Mouse (Mus musculus): Measurements from ENCODE around the gene Cyp4f14. TPM values are rescaled to one million over a fixed set of nuclear protein-coding genes. Genes with fewer than 3 reads are reported as not detected.

Cyp4f14 gene
- 0.09 TPM in 1 of 2 replicates, not detected in the other for polyA plus RNA-seq (2014; fragmentation: Nextera tagmentation; extraction: Ambion mirVana)

GRCm38 (mm10) chr17:32917131-32917530, at the start of gene Cyp4f14:
Gene Cyp4f14, minus strand, starts transcription at chr17:32917342.
- H3K4me2 ChIP-seq (ENCODE audit: low read depth, severe bottlenecking): no peak within 1 kb of the TSS
- H3K9ac ChIP-seq (ENCODE audit: low read length): no peak within 1 kb of the TSS
- no peak within 1 kb of the TSS for H3K27ac ChIP-seq (replicated peaks; ENCODE audit: low read depth, low read length)
- H3K27me3 ChIP-seq (ENCODE audit: control insufficient read depth, insufficient read depth, low read length): no peaks in the 10 kb centered on the region
- ATAC-seq (ENCODE audit: insufficient number of reproducible peaks, low FRiP score, low TSS enrichment, low read depth) (no peak), DNase-seq (ENCODE audit: low spot score) (no peak)
- WGBS: 75% methylated on average over 2 of the region's 2 CpGs
- H3K36me3 ChIP-seq (ENCODE audit: control insufficient read depth, insufficient read depth, low read length): no peaks in the 10 kb centered on the region
- H3K4me3 ChIP-seq (ENCODE audit: low read depth, low read length): no peak within 1 kb of the TSS
- no peaks in the 10 kb centered on the region for H3K9me3 ChIP-seq (ENCODE audit: control insufficient read depth, low read length)
- H3K4me1 ChIP-seq (ENCODE audit: control insufficient read depth, insufficient read depth, low read length): no peaks in the 10 kb centered on the region

- Histone ChIP-seq H3K4me3 (ENCODE audit: low read depth, low read length) (peak within 1 kb of the TSS; percentile 82), H3K9ac (ENCODE audit: low read length) (peak within 1 kb of the TSS; percentile 79), H3K9me3 (ENCODE audit: control insufficient read depth, low read length) (no peaks in the 10 kb centered on the region), H3K36me3 (ENCODE audit: control insufficient read depth, insufficient read depth, low read length) (no peaks in the 10 kb centered on the region), H3K27me3 (ENCODE audit: control insufficient read depth, insufficient read depth, low read length) (no peaks in the 10 kb centered on the region), H3K27ac (replicated peaks; ENCODE audit: low read depth, low read length) (peak within 1 kb of the TSS; percentile 76), H3K4me2 (ENCODE audit: low read depth, severe bottlenecking) (peak within 1 kb of the TSS; percentile 75), H3K4me1 (ENCODE audit: control insufficient read depth, insufficient read depth, low read length) (peaks cover 11% of the 10 kb centered on the region)
- WGBS: under 1% methylated on average over 33 of the region's 33 CpGs
- ATAC-seq (ENCODE audit: insufficient number of reproducible peaks, low FRiP score, low TSS enrichment, low read depth): peak; percentile 98
- DNase-seq (ENCODE audit: low spot score): peak; percentile 95
These were observed 48.6 kb upstream of the Cyp4f14 start, which contains the start of gene Zfp472 for GRCm38 (mm10) chr17:32965623-32966290. Gene Zfp472, plus strand, starts transcription at chr17:32965814.

- H3K4me3 ChIP-seq (ENCODE audit: low read depth, low read length): peak overlapping the region; percentile 82
- H3K4me2 ChIP-seq (ENCODE audit: low read depth, severe bottlenecking): peak overlapping the region; percentile 75
- no peak overlapping the region for H3K27ac ChIP-seq (replicated peaks; ENCODE audit: low read depth, low read length)
- H3K9ac ChIP-seq (ENCODE audit: low read length): peak overlapping the region; percentile 70
- H3K27me3 ChIP-seq (ENCODE audit: control insufficient read depth, insufficient read depth, low read length): no peaks in the 10 kb centered on the region
- H3K36me3 ChIP-seq (ENCODE audit: control insufficient read depth, insufficient read depth, low read length): no peaks in the 10 kb centered on the region
- ATAC-seq (ENCODE audit: insufficient number of reproducible peaks, low FRiP score, low TSS enrichment, low read depth): peak; percentile 64; the same call in 1 of the 2 replicates
- H3K4me1 ChIP-seq (ENCODE audit: control insufficient read depth, insufficient read depth, low read length): peaks cover 11% of the 10 kb centered on the region
- no peaks in the 10 kb centered on the region for H3K9me3 ChIP-seq (ENCODE audit: control insufficient read depth, low read length)
- no peak for DNase-seq (ENCODE audit: low spot score)
- WGBS: 0% methylated on average over 14 of the region's 14 CpGs
These were observed 48.1 kb upstream of the Cyp4f14 start for GRCm38 (mm10) chr17:32965253-32965622.

GRCm38 (mm10) chr17:32951441-32951840, 34.3 kb upstream of the Cyp4f14 start:
- H3K4me3 ChIP-seq (ENCODE audit: low read depth, low read length): no peak overlapping the region
- no peak overlapping the region for H3K4me2 ChIP-seq (ENCODE audit: low read depth, severe bottlenecking)
- no peaks in the 10 kb centered on the region for H3K36me3 ChIP-seq (ENCODE audit: control insufficient read depth, insufficient read depth, low read length)
- H3K27me3 ChIP-seq (ENCODE audit: control insufficient read depth, insufficient read depth, low read length): no peaks in the 10 kb centered on the region
- WGBS: 22% methylated on average over 16 of the region's 16 CpGs
- DNase-seq (ENCODE audit: low spot score): peak; percentile 78
- no peaks in the 10 kb centered on the region for H3K4me1 ChIP-seq (ENCODE audit: control insufficient read depth, insufficient read depth, low read length)
- no peaks in the 10 kb centered on the region for H3K9me3 ChIP-seq (ENCODE audit: control insufficient read depth, low read length)
- H3K27ac ChIP-seq (replicated peaks; ENCODE audit: low read depth, low read length): no peak overlapping the region
- no peak for ATAC-seq (ENCODE audit: insufficient number of reproducible peaks, low FRiP score, low TSS enrichment, low read depth)
- H3K9ac ChIP-seq (ENCODE audit: low read length): no peak overlapping the region

- H3K27ac ChIP-seq (replicated peaks; ENCODE audit: low read depth, low read length): no peak overlapping the region
- no peaks in the 10 kb centered on the region for H3K36me3 ChIP-seq (ENCODE audit: control insufficient read depth, insufficient read depth, low read length)
- H3K9ac ChIP-seq (ENCODE audit: low read length): no peak overlapping the region
- 80% methylated on average over 11 of the region's 11 CpGs for WGBS
- ATAC-seq (ENCODE audit: insufficient number of reproducible peaks, low FRiP score, low TSS enrichment, low read depth) (no peak), DNase-seq (ENCODE audit: low spot score) (no peak)
- H3K9me3 ChIP-seq (ENCODE audit: control insufficient read depth, low read length): no peaks in the 10 kb centered on the region
- no peaks in the 10 kb centered on the region for H3K4me1 ChIP-seq (ENCODE audit: control insufficient read depth, insufficient read depth, low read length)
- no peak overlapping the region for H3K4me3 ChIP-seq (ENCODE audit: low read depth, low read length)
- H3K4me2 ChIP-seq (ENCODE audit: low read depth, severe bottlenecking): no peak overlapping the region
- H3K27me3 ChIP-seq (ENCODE audit: control insufficient read depth, insufficient read depth, low read length): no peaks in the 10 kb centered on the region
These were observed 33.9 kb upstream of the Cyp4f14 start for GRCm38 (mm10) chr17:32951006-32951405.

GRCm38 (mm10) chr17:32950136-32950535, 33.0 kb upstream of the Cyp4f14 start:
- H3K36me3 ChIP-seq (ENCODE audit: control insufficient read depth, insufficient read depth, low read length): no peaks in the 10 kb centered on the region
- H3K27me3 ChIP-seq (ENCODE audit: control insufficient read depth, insufficient read depth, low read length): no peaks in the 10 kb centered on the region
- ATAC-seq (ENCODE audit: insufficient number of reproducible peaks, low FRiP score, low TSS enrichment, low read depth): no peak
- no peak overlapping the region for H3K4me2 ChIP-seq (ENCODE audit: low read depth, severe bottlenecking)
- WGBS: 92% methylated on average over 3 of the region's 3 CpGs
- no peak overlapping the region for H3K9ac ChIP-seq (ENCODE audit: low read length)
- no peak overlapping the region for H3K4me3 ChIP-seq (ENCODE audit: low read depth, low read length)
- no peaks in the 10 kb centered on the region for H3K4me1 ChIP-seq (ENCODE audit: control insufficient read depth, insufficient read depth, low read length)
- DNase-seq (ENCODE audit: low spot score): no peak
- H3K9me3 ChIP-seq (ENCODE audit: control insufficient read depth, low read length): no peaks in the 10 kb centered on the region
- no peak overlapping the region for H3K27ac ChIP-seq (replicated peaks; ENCODE audit: low read depth, low read length)

- peak; percentile 72 for DNase-seq (ENCODE audit: low spot score)
- Histone ChIP-seq H3K4me1 (ENCODE audit: control insufficient read depth, insufficient read depth, low read length) (no peaks in the 10 kb centered on the region), H3K4me3 (ENCODE audit: low read depth, low read length) (peak within 1 kb of the TSS; percentile 26), H3K4me2 (ENCODE audit: low read depth, severe bottlenecking) (peak within 1 kb of the TSS; percentile 36), H3K27me3 (ENCODE audit: control insufficient read depth, insufficient read depth, low read length) (no peaks in the 10 kb centered on the region), H3K9ac (ENCODE audit: low read length) (peak within 1 kb of the TSS; percentile 45), H3K27ac (replicated peaks; ENCODE audit: low read depth, low read length) (no peak within 1 kb of the TSS), H3K9me3 (ENCODE audit: control insufficient read depth, low read length) (no peaks in the 10 kb centered on the region), H3K36me3 (ENCODE audit: control insufficient read depth, insufficient read depth, low read length) (no peaks in the 10 kb centered on the region)
- peak; percentile 78; the same call in 1 of the 2 replicates for ATAC-seq (ENCODE audit: insufficient number of reproducible peaks, low FRiP score, low TSS enrichment, low read depth)
- WGBS: 46% methylated on average over 12 of the region's 12 CpGs
These were observed 30.2 kb upstream of the Cyp4f14 start, which contains the start of gene Cyp4f13 for GRCm38 (mm10) chr17:32947215-32947914. Gene Cyp4f13, minus strand, starts transcription at chr17:32947402.

GRCm38 (mm10) chr17:32946716-32947115, 29.6 kb upstream of the Cyp4f14 start:
- Histone ChIP-seq H3K9ac (ENCODE audit: low read length) (peak overlapping the region; percentile 45), H3K27me3 (ENCODE audit: control insufficient read depth, insufficient read depth, low read length) (no peaks in the 10 kb centered on the region), H3K9me3 (ENCODE audit: control insufficient read depth, low read length) (no peaks in the 10 kb centered on the region), H3K4me3 (ENCODE audit: low read depth, low read length) (peak overlapping the region; percentile 26), H3K27ac (replicated peaks; ENCODE audit: low read depth, low read length) (no peak overlapping the region), H3K4me2 (ENCODE audit: low read depth, severe bottlenecking) (peak overlapping the region; percentile 36), H3K36me3 (ENCODE audit: control insufficient read depth, insufficient read depth, low read length) (no peaks in the 10 kb centered on the region), H3K4me1 (ENCODE audit: control insufficient read depth, insufficient read depth, low read length) (no peaks in the 10 kb centered on the region)
- 64% methylated on average over 9 of the region's 9 CpGs for WGBS
- ATAC-seq (ENCODE audit: insufficient number of reproducible peaks, low FRiP score, low TSS enrichment, low read depth) (no peak), DNase-seq (ENCODE audit: low spot score) (no peak)
